Mouse (Mus musculus): Measurements from ENCODE around the gene Ptprn2.

GRCm38 (mm10) chr12:116581864-116582263, 96.3 kb downstream of the Ptprn2 start:
- TF ChIP-seq CTCF (IDR thresholded peaks at IDR 0.05; ENCODE audit: borderline replicate concordance, control insufficient read depth, extremely low read depth, insufficient read depth, low read length, poor library complexity) (no peak), POLR2A (IDR thresholded peaks at IDR 0.05; ENCODE audit: control insufficient read depth, extremely low read depth, insufficient read depth, low read length, poor library complexity) (no peak)
